Mouse (Mus musculus) CD4-positive, CD25-positive, alpha-beta regulatory T cell, adult 4 months (primary cell): Measurements from ENCODE around the gene BC055324. TPM values are rescaled to one million over a fixed set of nuclear protein-coding genes. Genes with fewer than 3 reads are reported as not detected.

Experiments used
- ATAC-seq: one replicate; pipeline ENCODE4 v1.8.0; 2017
- polyA plus RNA-seq, 2 experiments: library from polyadenylated mRNA; unstranded; fragments of 100-300 nt; shearing (Covaris generic); gene quantifications; one replicate each; pipeline ENCODE4 v1.2.1; 2017

The BC055324 gene
- polyA plus RNA-seq, 2 experiments from 2014 or later = 3.8 to 5.9 TPM

DNA sequence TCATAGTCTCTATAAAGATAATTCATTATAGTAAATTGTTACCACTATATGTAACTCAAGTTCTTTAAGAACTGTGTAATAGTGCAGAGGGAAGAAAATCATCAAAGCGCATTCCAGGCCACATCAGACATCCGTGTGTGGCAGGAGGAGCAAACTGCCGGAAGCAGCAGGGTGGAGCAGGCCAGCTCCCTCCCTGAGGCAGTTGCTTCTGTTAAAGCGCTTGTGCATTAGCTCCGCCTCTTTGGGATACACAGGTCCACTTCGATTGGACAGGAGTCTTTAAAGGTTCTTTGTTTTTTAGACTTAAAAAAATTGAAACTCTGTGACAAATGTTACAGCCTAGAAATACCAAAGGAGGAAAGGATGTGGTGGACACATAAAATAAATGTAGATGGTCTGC lies 52.5 kb downstream of the BC055324 start:
- ATAC-seq = no peak

DNA sequence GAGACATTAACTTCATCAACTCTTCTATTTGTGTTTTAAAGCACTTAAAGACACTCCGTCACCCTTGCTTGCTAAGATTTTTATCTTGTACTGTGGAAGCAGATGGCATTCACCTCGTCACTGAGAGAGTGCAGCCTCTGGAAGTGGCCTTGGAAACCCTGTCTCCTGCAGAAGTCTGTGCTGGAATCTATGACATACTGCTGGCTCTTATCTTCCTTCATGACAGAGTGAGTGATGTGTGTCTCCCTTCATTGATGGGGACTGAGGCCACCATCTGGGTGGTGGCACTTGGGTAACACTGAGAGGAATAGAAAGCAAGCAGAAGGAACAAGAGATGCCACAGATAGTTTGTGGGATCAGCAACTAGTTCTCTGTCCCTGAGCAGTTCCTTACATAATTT lies 60.0 kb downstream of the BC055324 start:
- no peak for ATAC-seq

GRCm38 (mm10) chr1:163931801-163932200 lies 62.8 kb downstream of the BC055324 start:
- no peak for ATAC-seq

GRCm38 (mm10) chr1:163930458-163930794 lies 64.2 kb downstream of the BC055324 start:
- peak; percentile 24 for ATAC-seq

GRCm38 (mm10) chr1:163929636-163930457 lies 64.7 kb downstream of the BC055324 start:
- ATAC-seq = peak; percentile 84

DNA sequence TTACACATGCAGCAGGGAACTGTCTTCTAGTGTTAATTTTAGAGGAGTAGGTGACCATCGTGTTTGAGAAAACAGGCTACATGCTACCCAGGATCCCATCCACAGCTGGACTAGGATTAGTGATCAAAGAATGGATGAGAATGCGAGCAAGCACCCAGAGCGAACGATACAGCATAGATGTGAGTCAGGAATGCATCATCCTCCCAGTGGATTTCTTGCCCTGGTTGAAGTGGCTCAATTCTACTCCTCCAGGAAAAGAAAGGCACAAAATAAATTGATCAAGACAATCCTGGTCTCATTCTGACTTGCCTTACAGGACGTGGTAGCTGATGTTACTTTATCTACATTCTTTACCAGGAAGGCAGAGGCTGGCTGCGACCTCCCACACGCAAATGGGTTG lies 65.8 kb downstream of the BC055324 start, which contains the start of gene Scyl3:
Gene Scyl3, plus strand, starts transcription at position 255 of the 400 bp plus-strand sequence.
- ATAC-seq = no peak

- ATAC-seq = no peak
These were observed 70.5 kb downstream of the BC055324 start for GRCm38 (mm10) chr1:163924093-163924492.

DNA sequence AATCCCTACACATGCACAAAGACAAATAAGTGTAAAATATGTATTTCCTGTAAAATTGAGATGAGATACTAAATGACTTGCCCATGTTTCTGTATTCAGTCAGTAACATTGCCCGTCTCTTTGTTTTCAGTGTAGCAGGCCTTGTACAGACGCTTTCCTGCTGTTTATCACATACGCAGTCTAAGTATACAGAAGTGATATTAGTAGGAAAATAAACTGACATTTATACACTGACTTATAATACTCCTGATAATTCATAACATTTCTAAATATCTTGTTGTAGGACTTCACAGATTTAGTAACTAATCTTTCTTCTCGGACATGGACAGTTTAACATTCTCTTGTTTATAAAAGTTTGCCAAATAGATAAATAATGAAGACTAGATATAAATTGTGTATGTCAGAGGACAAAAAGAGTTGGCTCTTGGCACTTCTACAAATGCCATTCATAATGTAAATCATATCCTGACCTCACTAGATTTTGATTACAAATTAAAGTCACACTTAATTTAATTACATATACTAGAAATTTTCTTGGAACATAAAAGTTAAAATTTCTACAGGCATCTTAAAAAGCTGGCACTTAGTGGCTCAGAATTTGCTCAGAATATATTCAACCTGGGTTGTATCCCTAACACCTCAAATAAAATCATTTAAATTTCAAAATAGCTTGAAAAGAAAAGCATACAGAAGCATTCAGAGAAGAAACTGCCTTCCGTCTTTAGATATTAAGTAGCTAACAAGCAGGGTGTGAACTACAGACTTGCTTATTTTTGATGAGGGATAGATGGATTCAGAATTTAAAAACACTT lies 77.0 kb downstream of the BC055324 start:
- no peak for ATAC-seq

GRCm38 (mm10) chr1:163911981-163912380 lies 82.6 kb downstream of the BC055324 start:
- ATAC-seq = no peak

DNA sequence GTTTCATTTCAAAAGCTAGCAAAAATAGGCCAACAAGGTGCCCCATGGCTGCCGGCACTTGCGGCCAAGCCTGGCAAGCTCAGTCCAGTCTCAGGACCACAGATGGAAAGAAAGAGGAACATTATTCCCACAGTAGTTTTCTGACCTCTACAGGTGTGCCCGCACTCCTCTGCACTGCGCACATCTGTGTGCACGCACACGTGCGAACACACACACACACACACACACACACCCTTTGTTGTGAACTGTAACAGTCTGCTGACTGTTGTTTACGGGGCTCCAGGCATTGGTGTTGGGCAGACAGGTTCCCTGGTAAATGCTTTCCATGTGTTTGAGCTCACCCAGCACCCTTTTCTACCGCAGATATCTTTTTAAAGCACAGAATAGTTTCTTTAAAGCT lies 83.8 kb downstream of the BC055324 start:
- no peak for ATAC-seq

DNA sequence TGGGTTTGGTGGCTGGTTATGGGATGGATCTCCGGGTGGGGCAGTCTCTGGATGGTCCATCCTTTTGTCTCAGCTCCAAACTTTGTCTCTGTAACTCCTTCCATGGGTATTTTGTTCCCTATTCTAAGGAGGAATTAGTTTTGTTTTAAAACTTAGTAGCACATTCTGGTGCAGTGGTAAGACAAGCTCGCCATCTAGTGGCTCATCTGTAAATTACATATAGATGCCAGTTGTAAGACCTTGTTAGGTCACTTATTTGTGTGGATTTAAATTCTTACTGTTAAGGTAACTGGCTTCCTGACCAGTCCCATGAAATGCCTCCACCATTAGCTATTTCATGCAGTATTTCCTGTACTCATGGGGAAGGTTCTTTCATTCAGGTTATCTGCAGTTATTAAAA lies 84.3 kb downstream of the BC055324 start:
- peak; percentile 87 for ATAC-seq

DNA sequence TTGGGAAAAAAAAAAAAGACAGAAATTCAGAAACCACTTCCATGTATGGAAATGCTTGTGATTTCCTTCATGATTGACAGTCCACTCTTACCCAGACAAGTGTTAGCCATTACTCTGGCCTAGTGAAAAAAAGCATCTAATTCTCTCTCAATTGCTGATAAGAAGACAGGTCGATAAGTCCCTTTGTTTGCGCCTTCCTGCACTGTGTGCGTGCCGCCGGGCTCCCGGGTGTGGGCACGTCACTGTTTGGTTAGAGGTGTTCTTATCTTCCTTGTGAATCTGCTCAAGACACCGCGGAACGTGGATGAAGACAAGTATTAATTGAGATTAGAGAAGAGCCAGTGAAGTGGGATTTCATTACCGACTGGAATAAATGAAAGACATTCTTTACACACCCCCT lies 86.2 kb downstream of the BC055324 start:
- no peak for ATAC-seq

GRCm38 (mm10) chr1:163907007-163907811 lies 87.4 kb downstream of the BC055324 start:
- ATAC-seq = no peak

GRCm38 (mm10) chr1:163903411-163903810 lies 91.2 kb downstream of the BC055324 start:
- ATAC-seq = peak; percentile 66

GRCm38 (mm10) chr1:163900168-163900567 lies 94.4 kb downstream of the BC055324 start:
- no peak for ATAC-seq

DNA sequence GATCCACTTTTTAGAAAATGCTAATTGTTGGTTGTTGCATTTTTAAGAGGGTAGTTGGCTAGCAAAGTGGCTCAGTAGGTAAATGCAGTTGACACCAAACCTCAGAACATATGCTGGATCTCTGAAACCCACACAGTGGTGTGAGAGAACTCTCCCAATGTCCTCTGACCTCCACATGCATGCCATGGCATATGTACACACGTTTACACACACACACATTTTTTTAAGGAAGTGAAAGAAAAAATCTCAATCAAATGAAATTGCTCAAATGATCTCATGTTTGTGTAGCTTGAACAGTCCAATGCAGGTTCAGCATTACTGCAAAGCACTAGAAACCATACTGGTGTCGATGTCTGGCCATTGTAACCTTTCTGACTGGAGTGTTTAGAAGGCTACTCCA lies 95.0 kb downstream of the BC055324 start:
- no peak for ATAC-seq

DNA sequence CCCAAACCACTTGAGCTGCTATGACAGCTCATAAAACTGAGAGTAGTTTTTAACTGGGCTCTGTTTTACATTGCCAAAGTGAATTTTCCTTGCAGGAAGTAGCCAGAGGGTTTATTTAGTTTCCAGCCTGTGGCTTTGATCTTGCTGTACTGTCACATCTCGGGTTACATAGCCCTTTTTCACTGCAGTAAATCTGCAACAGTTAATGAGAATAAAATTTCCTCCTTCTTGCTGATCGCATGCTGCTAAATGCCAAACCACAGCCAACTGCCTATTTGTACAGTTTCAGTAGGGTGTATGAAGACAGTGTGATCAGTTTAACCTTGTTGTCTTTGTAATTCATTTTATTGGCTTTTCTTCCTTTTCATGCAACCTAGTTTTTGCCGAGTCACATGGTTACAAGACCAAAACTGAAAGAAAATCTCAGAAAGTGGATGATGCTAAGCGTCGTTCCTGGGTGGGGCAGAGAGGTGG lies 96.3 kb downstream of the BC055324 start:
- peak; percentile 85 for ATAC-seq

Other genes starting within 250 kb of the BC055324 start
- 1 to 10 TPM; 3.3 to 4.2 TPM for gene Kifap3, start 215.2 kb downstream of the BC055324 start, polyA plus RNA-seq
- 10 to 100 TPM; 22.1 to 22.4 TPM for gene Scyl3, start 65.7 kb downstream of the BC055324 start, polyA plus RNA-seq
- gene Mettl18, start 93 bp upstream of the BC055324 start, polyA plus RNA-seq = 10 to 100 TPM; 22.9 to 25.2 TPM
- gene Sele, start 53.4 kb upstream of the BC055324 start, polyA plus RNA-seq = under 1 TPM in 1 of 2 experiments, not detected in 1; 0.22 TPM
- 100 to 1,000 TPM; 554 to 560 TPM for gene Sell, start 67.2 kb upstream of the BC055324 start, polyA plus RNA-seq
- gene Selp, start 120.5 kb upstream of the BC055324 start, polyA plus RNA-seq = 1 to 10 TPM; 3.8 to 4.1 TPM
- under 1 TPM in 1 of 2 experiments, not detected in 1; 0.04 TPM for gene F5, start 157.0 kb upstream of the BC055324 start, polyA plus RNA-seq